Mouse (Mus musculus) forebrain, embryonic 12.5 days (tissue): ENCODE measurements around the gene Dcakd. TPM values are rescaled to one million over a fixed set of nuclear protein-coding genes. Genes with fewer than 3 reads are reported as not detected.

Experiments
- ATAC-seq: fragments of 200-750 bp; cut with Nextera tagmentation; 2 replicates; pipeline ENCODE4 v1.8.0; 2017; ENCODE audit warnings: moderate TSS enrichment; ENCODE audit not compliant: low FRiP score
- H3K27ac ChIP-seq: fragments of 300-500 bp; sonication (generic); 2 replicates; pipeline ENCODE4 v1.5.1; 2016; ENCODE audit warnings: mild to moderate bottlenecking
- H3K27me3 ChIP-seq: fragments of 300-500 bp; sonication (generic); 2 replicates; pipeline ENCODE4 v1.6.1; 2016; ENCODE audit warnings: mild to moderate bottlenecking
- H3K36me3 ChIP-seq: fragments of 300-500 bp; sonication (generic); replicated peaks from 2 replicates; pipeline ENCODE4 v1.6.1; 2016; ENCODE audit warnings: mild to moderate bottlenecking
- H3K4me1 ChIP-seq: fragments of 300-500 bp; sonication (generic); 2 replicates; pipeline ENCODE4 v1.6.1; 2016
- H3K4me2 ChIP-seq: fragments of 300-500 bp; sonication (generic); 2 replicates; pipeline ENCODE4 v1.6.1; 2016; ENCODE audit warnings: mild to moderate bottlenecking, moderate library complexity
- H3K4me3 ChIP-seq: fragments of 300-500 bp; sonication (generic); replicated peaks from 2 replicates; pipeline ENCODE4 v1.5.1; 2016; ENCODE audit warnings: mild to moderate bottlenecking
- H3K9ac ChIP-seq: fragments of 300-500 bp; sonication (generic); 2 replicates; pipeline ENCODE4 v1.6.1; 2016; ENCODE audit warnings: mild to moderate bottlenecking
- H3K9me3 ChIP-seq: fragments of 300-500 bp; sonication (generic); 2 replicates; pipeline ENCODE4 v1.6.1; 2016
- WGBS: fragments of 180-500 bp; shearing (Covaris S2); methylation state at CpG from one replicate; pipeline ENCODE4 v1.1.7; 2016; 5-methylcytosine and 5-hydroxymethylcytosine counted together
- microRNA-seq: library from miRNA; unstranded; fragments of <30 nt; microRNA quantifications from one replicate; pipeline ENCODE4, GENCODE M21; 2017
- polyA plus RNA-seq: library from polyadenylated mRNA; unstranded; fragments of >200 nt; fragmentation: Nextera tagmentation; extraction: Ambion mirVana; gene quantifications from 2 replicates; pipeline ENCODE4 v1.2.1, GENCODE M21; 2016

The Dcakd gene
- polyA plus RNA-seq, 1 experiment from 2014 or later: 190 TPM

- Histone ChIP-seq H3K27ac (0 out of 2 replicates have a peak overlapping the region, but pooled peaks have one; percentile 8), H3K4me3 (peak overlapping the region; percentile 42), H3K4me1 (peaks cover 47% of the 10 kb centered on the region), H3K36me3 (no peaks in the 10 kb centered on the region), H3K4me2 (peak overlapping the region; percentile 56), H3K9me3 (no peaks in the 10 kb centered on the region), H3K9ac (peak overlapping the region; percentile 45), H3K27me3 (peaks cover 86% of the 10 kb centered on the region)
- WGBS: 1% methylated on average over 54 of the region's 54 CpGs
- no peak for ATAC-seq
These were observed 82.5 kb downstream of the Dcakd start for GRCm38 (mm10) chr11:102945306-102946264.

Small RNA genes within 50 kb of the gene (microRNA-seq; reads per million reads assigned to microRNA genes)
- 0.97 reads per million for gene Mir6931

Other genes starting within 250 kb of the Dcakd start
- gene Gjc1, start 208.6 kb downstream of the Dcakd start, polyA plus RNA-seq: 90.5 and 103 TPM in 2 replicates
- not detected in 2 replicates for gene Higd1b, start 192.5 kb downstream of the Dcakd start, polyA plus RNA-seq
- 274 and 279 TPM in 2 replicates for gene Eftud2, start 147.3 kb downstream of the Dcakd start, polyA plus RNA-seq
- 1.7 and 2.4 TPM in 2 replicates for gene Ccdc103, start 147.1 kb downstream of the Dcakd start, polyA plus RNA-seq
- not detected in 2 replicates for gene Fam187a, start 143.2 kb downstream of the Dcakd start, polyA plus RNA-seq
- gene Gfap, start 127.4 kb downstream of the Dcakd start, polyA plus RNA-seq: 0.09 TPM in 1 of 2 replicates, not detected in the other
- 10.8 and 13.0 TPM in 2 replicates for gene Kif18b, start 103.2 kb downstream of the Dcakd start, polyA plus RNA-seq
- gene C1ql1, start 81.6 kb downstream of the Dcakd start, polyA plus RNA-seq: 3.7 and 4.0 TPM in 2 replicates
- 49.0 and 56.2 TPM in 2 replicates for gene Nmt1, start 143 bp downstream of the Dcakd start, polyA plus RNA-seq
- 1.4 and 1.5 TPM in 2 replicates for gene Plcd3, start 73.3 kb upstream of the Dcakd start, polyA plus RNA-seq
- 5.7 and 7.1 TPM in 2 replicates for gene Acbd4, start 73.3 kb upstream of the Dcakd start, polyA plus RNA-seq
- gene Hexim1, start 87.9 kb upstream of the Dcakd start, polyA plus RNA-seq: 3.4 TPM in 2 replicates
- 10.1 and 11.8 TPM in 2 replicates for gene Hexim2, start 104.1 kb upstream of the Dcakd start, polyA plus RNA-seq
- gene Fmnl1, start 142.8 kb upstream of the Dcakd start, polyA plus RNA-seq: 1.1 TPM in 2 replicates
- gene 1700023F06Rik, start 180.2 kb upstream of the Dcakd start, polyA plus RNA-seq: 0.33 and 0.64 TPM in 2 replicates
- gene Spata32, start 190.1 kb upstream of the Dcakd start, polyA plus RNA-seq: not detected in 2 replicates
- gene Map3k14, start 239.1 kb upstream of the Dcakd start, polyA plus RNA-seq: 4.6 and 4.7 TPM in 2 replicates